Mouse (Mus musculus) liver, embryonic 14.5 days (tissue): ENCODE results near the gene Aass.

Experiments
- CTCF ChIP-seq: IDR thresholded peaks from 2 replicates; pipeline ENCODE4 v1.5.1; 2016; ENCODE audit warnings: antibody characterized with exemption, low read depth, control low read depth
- EP300 ChIP-seq: IDR thresholded peaks from 2 replicates; pipeline ENCODE4 v1.6.1; 2016; ENCODE audit warnings: antibody characterized with exemption, low read depth

DNA sequence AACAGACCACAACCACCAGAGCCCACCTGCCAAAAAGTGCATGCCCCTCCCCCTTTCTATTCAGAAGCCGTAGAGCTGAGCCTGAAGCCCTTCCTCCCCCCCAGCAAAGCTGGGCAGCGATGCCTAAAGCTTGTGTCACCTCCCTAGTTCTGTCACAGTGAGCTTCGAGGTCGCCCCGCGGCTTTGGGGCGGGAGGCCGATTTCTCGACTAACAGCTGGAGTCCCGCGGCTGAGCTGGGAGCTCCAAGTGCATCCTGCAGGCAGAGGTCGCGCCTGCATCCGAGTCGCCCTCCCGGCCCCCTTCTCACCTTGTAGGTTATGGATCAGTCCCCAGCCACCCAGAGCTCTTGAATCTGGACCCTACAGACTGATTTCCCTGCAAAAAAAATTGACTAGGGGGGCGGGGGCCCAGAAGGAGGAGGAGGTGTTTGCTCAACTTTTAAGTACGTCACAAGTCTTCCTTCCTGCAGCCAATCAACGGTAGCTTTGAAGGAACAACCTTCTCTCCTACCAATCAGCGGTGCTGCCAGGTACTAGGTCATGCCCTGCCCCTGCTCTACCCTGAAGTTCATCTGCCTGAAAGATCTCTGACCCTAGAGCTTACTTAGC lies at the start of gene Aass:
- TF ChIP-seq CTCF, result no peak
- no peak for TF ChIP-seq EP300
